18 mouse cellular contexts compared by ENCODE assay signal in the genomic region with DNA sequence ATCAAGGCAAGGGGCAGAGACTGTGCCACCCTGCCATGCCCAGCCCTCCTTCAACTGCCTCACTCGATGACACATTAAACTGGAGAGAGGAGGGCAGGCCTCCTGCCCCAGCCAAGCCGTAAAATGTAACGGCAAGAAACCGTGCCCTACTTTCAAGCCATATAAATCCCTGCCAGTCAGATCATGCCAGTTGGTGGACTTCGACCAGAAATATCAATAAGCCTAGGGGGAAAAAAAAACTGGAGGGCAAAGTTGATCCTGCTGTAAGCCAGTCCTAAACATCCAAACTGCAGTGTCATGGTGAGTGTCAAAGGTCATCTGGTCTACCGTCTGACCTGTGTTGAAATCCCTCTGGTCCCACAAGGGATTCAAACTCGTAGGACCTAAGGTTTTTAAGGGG.
DNase-seq lines count a peak whose midpoint lies in the region; ATAC-seq and TF ChIP-seq lines count a peak whose summit lies in the region.
"Had no signal": no experiment of that assay in that cellular context is flagged by ENCODE, and none has a peak within 500 bp of the region (broad histone marks: within the 10 kb centered on the region; RNA-seq: fewer than 3 reads in every experiment).

No protein-coding gene starts in this region.

- peak overlapping the region; percentile 22; the same call in 1 of the 2 replicates for H3K27ac ChIP-seq in kidney, adult 2 months (ENCODE audit: insufficient read depth, low read depth, low read length)
- H3K27ac ChIP-seq in intestine, embryonic 15.5 days = peak overlapping the region; percentile 64
- H3K27ac ChIP-seq: hindbrain, embryonic 13.5 days; limb, embryonic 13.5 days; neural tube, embryonic 12.5 days had no signal

- TF ChIP-seq CTCF in kidney, adult 2 months (conservative IDR thresholded peaks at IDR 0.05; ENCODE audit: insufficient read depth, insufficient read length, low read depth, low read length) = no peak

- H3K27me3 ChIP-seq in kidney, adult 2 months (replicated peaks; ENCODE audit: control insufficient read depth, insufficient read depth, low read length) = no peaks in the 10 kb centered on the region
- H3K27me3 ChIP-seq in intestine, embryonic 15.5 days (replicated peaks) = no peaks in the 10 kb centered on the region
- H3K27me3 ChIP-seq: heart, embryonic 12.5 days; hindbrain, embryonic 13.5 days; limb, embryonic 13.5 days; neural tube, embryonic 12.5 days had no signal

- intact Hi-C loops in left cerebral cortex, postnatal 4 days (cut with DNase I) = no loop called here

- ATAC-seq in intestine, embryonic 15.5 days = peak; percentile 36; the same call in 1 of the 2 replicates
- no peak for ATAC-seq in cerebellum, adult (ENCODE audit: insufficient number of reproducible peaks, low FRiP score, low TSS enrichment)
- ATAC-seq: inflammation-experienced regulatory T-cells, adult 6 months had no signal

- no peak overlapping the region for H3K9ac ChIP-seq in intestine, embryonic 15.5 days
- H3K9ac ChIP-seq: heart, embryonic 12.5 days; hindbrain, embryonic 13.5 days; limb, embryonic 13.5 days; neural tube, embryonic 12.5 days had no signal

- peaks cover 14% of the 10 kb centered on the region; the same call in 1 of the 2 replicates for H3K4me1 ChIP-seq in kidney, adult 2 months (ENCODE audit: control insufficient read depth, insufficient read depth, low read length)
- H3K4me1 ChIP-seq in intestine, embryonic 15.5 days (replicated peaks) = 0 out of 2 replicates have a peak, but pooled peaks cover 18% of the 10 kb centered on the region
- H3K4me1 ChIP-seq: hindbrain, embryonic 13.5 days; neural tube, embryonic 12.5 days had no signal

- no peak overlapping the region for H3K4me3 ChIP-seq in kidney, adult 2 months (ENCODE audit: insufficient read depth, low read depth, low read length)
- no peak overlapping the region for H3K4me3 ChIP-seq in intestine, embryonic 15.5 days (replicated peaks)
- H3K4me3 ChIP-seq: heart, embryonic 12.5 days; hindbrain, embryonic 13.5 days; limb, embryonic 13.5 days; neural tube, embryonic 12.5 days had no signal

- no peak for TF ChIP-seq POLR2A in kidney, adult 2 months (IDR thresholded peaks at IDR 0.05; ENCODE audit: low read depth, low read length)

- WGBS in kidney, adult 2 months = 42% methylated on average over 7 of the region's 7 CpGs
- 53% methylated on average over 7 of the region's 7 CpGs for WGBS in intestine, embryonic 15.5 days

- H3K9me3 ChIP-seq in intestine, embryonic 15.5 days = no peaks in the 10 kb centered on the region
- H3K9me3 ChIP-seq: heart, embryonic 12.5 days; hindbrain, embryonic 13.5 days; limb, embryonic 13.5 days; neural tube, embryonic 12.5 days had no signal

- peak; percentile 88 for DNase-seq in kidney, adult 2 months
- DNase-seq in kidney, postnatal 4 days = no peak
- DNase-seq in adipocyte (ENCODE audit: low spot score) = peak; percentile 47
- DNase-seq in kidney, postnatal 36 days = peak; percentile 59 to 78
- no peak for DNase-seq in left cerebral cortex, postnatal 4 days
- DNase-seq: cerebellum, adult 11-12 months; cerebellum, postnatal 36 days; heart, postnatal 14 days; layer of hippocampus, adult 9-11 months; thymus, postnatal 14 days had no signal

- H3K4me2 ChIP-seq in intestine, embryonic 15.5 days (replicated peaks) = no peak overlapping the region
- H3K4me2 ChIP-seq: heart, embryonic 12.5 days; hindbrain, embryonic 13.5 days; limb, embryonic 13.5 days; midbrain, embryonic 11.5 days; neural tube, embryonic 12.5 days had no signal

- H3K36me3 ChIP-seq in kidney, adult 2 months (ENCODE audit: control insufficient read depth, insufficient read depth, low read length) = no peaks in the 10 kb centered on the region
- H3K36me3 ChIP-seq in intestine, embryonic 15.5 days = no peaks in the 10 kb centered on the region
- H3K36me3 ChIP-seq: heart, embryonic 12.5 days; hindbrain, embryonic 13.5 days; limb, embryonic 13.5 days; neural tube, embryonic 12.5 days had no signal

Comparison
In these comparisons a context has a peak if more than half of its experiments do, and no peak if none do; other contexts are left out.
1. DNase-seq: peak in kidney, adult 2 months (single experiment), adipocyte (single experiment) and kidney, postnatal 36 days (2 of 2); none in kidney, postnatal 4 days (0 of 2) and left cerebral cortex, postnatal 4 days (single experiment).